ENCODE assay signal across 20 mouse cellular contexts in the genomic region with DNA sequence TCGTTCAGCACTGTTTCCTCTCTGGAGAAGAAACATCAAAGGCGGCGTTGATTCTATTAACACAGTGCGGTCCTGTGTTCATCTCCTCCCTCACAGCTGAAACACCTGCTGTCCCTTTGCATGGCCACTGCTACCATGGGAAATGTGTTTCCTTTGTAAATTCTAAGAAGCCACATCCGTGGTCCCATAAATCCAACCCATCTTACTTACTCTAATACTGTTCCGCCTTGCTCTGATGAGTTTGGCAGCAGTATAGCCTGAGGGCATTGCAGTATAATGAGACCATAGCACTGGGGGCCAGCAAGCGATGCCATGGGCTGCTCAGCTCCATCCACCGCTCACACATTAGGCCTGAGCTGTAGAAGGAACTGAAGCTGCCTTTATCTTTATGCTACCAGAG.
"Had no signal": no experiment of that assay in that cellular context is flagged by ENCODE, and none has a peak within 500 bp of the region (broad histone marks: within the 10 kb centered on the region; RNA-seq: fewer than 3 reads in every experiment).

No protein-coding gene starts in this region.

- DNase-seq: kidney, adult 11 months; kidney, adult 8-10 months; kidney, postnatal 10 days; kidney, postnatal 36 days; layer of hippocampus, postnatal 36 days; left cerebral cortex, postnatal 4 days; liver, postnatal 0 days; lung, embryonic 14.5 days; right cerebral cortex, postnatal 4 days; thymus, postnatal 36 days had no signal

- H3K4me2 ChIP-seq: intestine, embryonic 15.5 days; kidney, embryonic 15.5 days; limb, embryonic 12.5 days; limb, embryonic 15.5 days; liver, embryonic 11.5 days; lung, embryonic 14.5 days; stomach, embryonic 15.5 days had no signal

- H3K9ac ChIP-seq: intestine, embryonic 15.5 days; kidney, embryonic 15.5 days; limb, embryonic 12.5 days; limb, embryonic 15.5 days; liver, embryonic 14.5 days; liver, postnatal 0 days; lung, embryonic 14.5 days; stomach, embryonic 15.5 days had no signal

- H3K27ac ChIP-seq: intestine, embryonic 15.5 days; kidney, embryonic 15.5 days; left cerebral cortex, adult 2 months; limb, embryonic 12.5 days; limb, embryonic 15.5 days; liver, embryonic 14.5 days; macrophage; stomach, embryonic 15.5 days had no signal

- H3K27me3 ChIP-seq: intestine, embryonic 15.5 days; kidney, embryonic 15.5 days; limb, embryonic 12.5 days; limb, embryonic 15.5 days; stomach, embryonic 15.5 days had no signal

- H3K36me3 ChIP-seq: intestine, embryonic 15.5 days; kidney, embryonic 15.5 days; limb, embryonic 12.5 days; limb, embryonic 15.5 days; stomach, embryonic 15.5 days had no signal

- ATAC-seq: intestine, embryonic 15.5 days; liver, postnatal 0 days; lung, postnatal 0 days had no signal

- H3K9me3 ChIP-seq: intestine, embryonic 15.5 days; limb, embryonic 15.5 days; stomach, embryonic 15.5 days had no signal

- H3K4me3 ChIP-seq: intestine, embryonic 15.5 days; kidney, embryonic 15.5 days; left cerebral cortex, adult 2 months; limb, embryonic 12.5 days; limb, embryonic 15.5 days; stomach, embryonic 15.5 days had no signal

- H3K4me1 ChIP-seq: intestine, embryonic 15.5 days; kidney, embryonic 15.5 days; limb, embryonic 15.5 days; stomach, embryonic 15.5 days had no signal
